Mouse (Mus musculus) erythroblast, embryonic 14.5 days (primary cell): ENCODE results near the gene Bcl7c.

Experiments used
- GATA1 ChIP-seq: IDR thresholded peaks from 2 replicates; pipeline ENCODE4 v1.6.1; 2012; ENCODE audit warnings: low read length, inconsistent platforms, mixed read lengths
- TAL1 ChIP-seq: IDR thresholded peaks from 3 replicates; pipeline ENCODE4 v1.6.1; 2012; ENCODE audit warnings: low read length, inconsistent platforms, mixed read lengths

DNA sequence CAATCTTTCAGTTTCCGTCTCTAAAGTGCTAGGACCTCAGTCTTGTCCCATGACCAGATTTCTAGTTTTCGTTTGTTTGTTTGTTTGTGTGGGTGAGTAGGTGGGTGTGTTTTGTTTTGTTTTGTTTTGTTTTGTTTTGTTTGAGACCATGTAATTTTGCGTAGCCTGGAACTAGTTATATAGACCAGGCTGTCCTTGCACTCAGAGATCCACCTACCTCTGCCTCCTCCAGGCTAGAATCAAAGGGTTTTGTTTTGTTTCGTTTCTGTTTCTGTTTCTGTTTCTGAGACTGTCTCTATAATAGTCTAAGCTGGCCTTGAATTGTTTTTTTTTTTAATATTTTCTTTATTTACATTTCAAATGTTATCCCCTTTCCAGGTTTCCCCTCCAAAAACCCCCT is 62.4 kb downstream of the Bcl7c start:
- TF ChIP-seq TAL1 (no peak), GATA1 (no peak)
